Mouse (Mus musculus): Measurements from ENCODE around the gene C1d. TPM values are rescaled to one million over a fixed set of nuclear protein-coding genes. Genes with fewer than 3 reads are reported as not detected.
A peak's percentile ranks its signal among the peaks of the same experiment; 100 is the strongest.

Gene C1d
- polyA plus RNA-seq, 1 experiment = 57.8 TPM

GRCm38 (mm10) chr11:17257861-17258260 is 482 bp downstream of the C1d start:
- TF ChIP-seq POLR2A (IDR thresholded peaks at IDR 0.05; ENCODE audit: borderline replicate concordance, extremely low read depth, insufficient read depth, insufficient read length, poor library complexity, severe bottlenecking) (no peak), CTCF (IDR thresholded peaks at IDR 0.05; ENCODE audit: borderline replicate concordance, extremely low read depth, insufficient read depth, insufficient read length) (no peak)
- no peak for DNase-seq (ENCODE audit: low read depth)

- DNase-seq (ENCODE audit: low read depth) = no peak
- no peak for TF ChIP-seq POLR2A (IDR thresholded peaks at IDR 0.05; ENCODE audit: borderline replicate concordance, extremely low read depth, insufficient read depth, insufficient read length, poor library complexity, severe bottlenecking)
- TF ChIP-seq CTCF (IDR thresholded peaks at IDR 0.05; ENCODE audit: borderline replicate concordance, extremely low read depth, insufficient read depth, insufficient read length) = no peak
Measured at GRCm38 (mm10) chr11:17267176-17267575, 9.8 kb downstream of the C1d start.

GRCm38 (mm10) chr11:17268801-17269200 is 11.4 kb downstream of the C1d start:
- no peak for TF ChIP-seq CTCF (IDR thresholded peaks at IDR 0.05; ENCODE audit: borderline replicate concordance, extremely low read depth, insufficient read depth, insufficient read length)
- TF ChIP-seq POLR2A (IDR thresholded peaks at IDR 0.05; ENCODE audit: borderline replicate concordance, extremely low read depth, insufficient read depth, insufficient read length, poor library complexity, severe bottlenecking) = no peak
- DNase-seq (ENCODE audit: low read depth) = no peak

- TF ChIP-seq CTCF (IDR thresholded peaks at IDR 0.05; ENCODE audit: borderline replicate concordance, extremely low read depth, insufficient read depth, insufficient read length) = peak; percentile 84
- no peak for TF ChIP-seq POLR2A (IDR thresholded peaks at IDR 0.05; ENCODE audit: borderline replicate concordance, extremely low read depth, insufficient read depth, insufficient read length, poor library complexity, severe bottlenecking)
- peak; percentile 83 for DNase-seq (ENCODE audit: low read depth)
Measured at GRCm38 (mm10) chr11:17279959-17280358, 22.6 kb downstream of the C1d start.

GRCm38 (mm10) chr11:17284055-17284454 is 26.7 kb downstream of the C1d start:
- TF ChIP-seq CTCF (IDR thresholded peaks at IDR 0.05; ENCODE audit: borderline replicate concordance, extremely low read depth, insufficient read depth, insufficient read length) (peak; percentile 25; the same call in 1 of the 2 replicates), POLR2A (IDR thresholded peaks at IDR 0.05; ENCODE audit: borderline replicate concordance, extremely low read depth, insufficient read depth, insufficient read length, poor library complexity, severe bottlenecking) (no peak)
- no peak for DNase-seq (ENCODE audit: low read depth)

GRCm38 (mm10) chr11:17288884-17289283 is 31.5 kb downstream of the C1d start:
- TF ChIP-seq POLR2A (IDR thresholded peaks at IDR 0.05; ENCODE audit: borderline replicate concordance, extremely low read depth, insufficient read depth, insufficient read length, poor library complexity, severe bottlenecking) (no peak), CTCF (IDR thresholded peaks at IDR 0.05; ENCODE audit: borderline replicate concordance, extremely low read depth, insufficient read depth, insufficient read length) (no peak)
- DNase-seq (ENCODE audit: low read depth) = no peak

- peak; percentile 95 for DNase-seq (ENCODE audit: low read depth)
- TF ChIP-seq CTCF (IDR thresholded peaks at IDR 0.05; ENCODE audit: borderline replicate concordance, extremely low read depth, insufficient read depth, insufficient read length) (no peak), POLR2A (IDR thresholded peaks at IDR 0.05; ENCODE audit: borderline replicate concordance, extremely low read depth, insufficient read depth, insufficient read length, poor library complexity, severe bottlenecking) (no peak)
Measured at GRCm38 (mm10) chr11:17306007-17306891, 48.9 kb downstream of the C1d start.

GRCm38 (mm10) chr11:17307457-17307856 is 50.1 kb downstream of the C1d start:
- DNase-seq (ENCODE audit: low read depth) = no peak
- TF ChIP-seq CTCF (IDR thresholded peaks at IDR 0.05; ENCODE audit: borderline replicate concordance, extremely low read depth, insufficient read depth, insufficient read length) = no peak
- no peak for TF ChIP-seq POLR2A (IDR thresholded peaks at IDR 0.05; ENCODE audit: borderline replicate concordance, extremely low read depth, insufficient read depth, insufficient read length, poor library complexity, severe bottlenecking)

Other genes starting within 250 kb of the C1d start
- gene Cnrip1, start 206.0 kb upstream of the C1d start, polyA plus RNA-seq (2012; rRNA removed) = 104 and 132 TPM in 2 replicates
- 2.9 and 3.3 TPM in 2 replicates for gene Plek, start 205.2 kb upstream of the C1d start, polyA plus RNA-seq (2012; rRNA removed)
- gene Ppp3r1, start 98.3 kb upstream of the C1d start, polyA plus RNA-seq (2012; rRNA removed) = 105 and 131 TPM in 2 replicates
- 11.2 and 13.2 TPM in 2 replicates for gene Wdr92, start 75.5 kb upstream of the C1d start, polyA plus RNA-seq (2012; rRNA removed)
- 10.8 and 13.9 TPM in 2 replicates for gene Pno1, start 46.0 kb upstream of the C1d start, polyA plus RNA-seq (2012; rRNA removed)